Mouse (Mus musculus): ENCODE measurements around the gene Proser2. TPM values are rescaled to one million over a fixed set of nuclear protein-coding genes. Genes with fewer than 3 reads are reported as not detected.

Gene Proser2
- polyA plus RNA-seq, 2 experiments, result 1.6 to 3.0 TPM

DNA sequence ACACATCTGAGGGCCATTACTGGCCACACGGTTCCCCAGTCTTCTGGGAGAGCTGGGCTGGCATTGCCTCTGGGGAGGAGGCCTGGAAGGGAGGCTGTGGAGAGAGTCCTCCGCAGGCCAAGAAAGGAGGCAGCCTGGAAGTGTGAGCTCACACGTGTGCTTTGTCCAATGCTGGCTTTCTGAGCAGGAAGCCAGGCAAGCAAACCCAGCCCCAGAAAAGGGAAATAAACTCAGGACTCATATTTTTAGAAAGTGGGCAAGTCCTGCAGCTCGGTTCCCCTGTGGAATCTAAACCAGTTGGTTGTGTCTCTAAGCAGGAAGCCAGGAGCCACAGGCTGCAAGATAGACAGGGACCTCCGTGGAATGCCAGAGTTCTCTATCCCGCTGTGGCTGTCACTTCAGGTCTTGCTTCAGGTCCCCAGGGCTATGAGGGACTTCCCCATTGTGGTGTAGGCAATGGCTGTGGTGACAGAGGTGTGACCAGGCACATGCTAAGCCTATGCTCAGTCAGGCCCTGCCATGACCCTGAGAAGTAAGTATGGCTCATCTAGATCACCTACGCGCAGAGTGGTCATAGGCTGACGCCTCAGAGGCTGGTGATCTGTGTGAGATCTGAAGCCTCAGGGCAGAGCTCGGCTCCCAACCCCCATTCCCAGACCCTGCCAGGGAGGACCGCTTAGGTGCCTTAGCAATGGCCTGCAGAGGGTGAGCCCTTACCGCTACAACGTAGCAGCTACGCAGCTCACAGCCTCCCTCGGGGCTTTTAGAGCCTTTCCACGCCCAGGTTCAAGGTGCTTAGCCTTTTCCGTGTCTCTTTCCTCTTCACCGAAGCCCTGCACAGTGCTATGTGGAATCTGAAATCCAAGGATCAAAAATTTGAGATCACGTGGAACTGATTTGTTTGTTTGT is 44.1 kb downstream of the Proser2 start:
- no peak overlapping the region for H3K9ac ChIP-seq (replicated peaks)
- no peaks in the 10 kb centered on the region for H3K36me3 ChIP-seq (replicated peaks; ENCODE audit: control insufficient read depth, insufficient read depth, low read depth)
- no peak overlapping the region for H3K4me3 ChIP-seq (ENCODE audit: insufficient read depth in 1 of 2, low read depth in 2 of 2, low read length in 2 of 2)
- TF ChIP-seq EP300 (IDR thresholded peaks at IDR 0.05; ENCODE audit: low read depth) (no peak), CTCF (IDR thresholded peaks at IDR 0.05; ENCODE audit: low read depth) (no peak)
- DNase-seq (ENCODE audit: low read depth in 3 of 3, low spot score in 3 of 3), result no peak
- no peak for ATAC-seq (ENCODE audit: insufficient read depth)
- no peaks in the 10 kb centered on the region for H3K4me1 ChIP-seq (replicated peaks; ENCODE audit: control insufficient read depth in 2 of 2, insufficient read depth in 2 of 2, low read length in 1 of 2)
- WGBS (ENCODE audit: insufficient replicate concordance), result 53% methylated on average over 19 of the region's 19 CpGs
- no peak overlapping the region for H3K27ac ChIP-seq
- no peaks in the 10 kb centered on the region for H3K27me3 ChIP-seq (ENCODE audit: control insufficient read depth, insufficient read depth, low read length)
- no peak overlapping the region for H3K4me2 ChIP-seq (ENCODE audit: low read depth)
- no peaks in the 10 kb centered on the region for H3K9me3 ChIP-seq (ENCODE audit: control insufficient read depth, low read length)

DNA sequence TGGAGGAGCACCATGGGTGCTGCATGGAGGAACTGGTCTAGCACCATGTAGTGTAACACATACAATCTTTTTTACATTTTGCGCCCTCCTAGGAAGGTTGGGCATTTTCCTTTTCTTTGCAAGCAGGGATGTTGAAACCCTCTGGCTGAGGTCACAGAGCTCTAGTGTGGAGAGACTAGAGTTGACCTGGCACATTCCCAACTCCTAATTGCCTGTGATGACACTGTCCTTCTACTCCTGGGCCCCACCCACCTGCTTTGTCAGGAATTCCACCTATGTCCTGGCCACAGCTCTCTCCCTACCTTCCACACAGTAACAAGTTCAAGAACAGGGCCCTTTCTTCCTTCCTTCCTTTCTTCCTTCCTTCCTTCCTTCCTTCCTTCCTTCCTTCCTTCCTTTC is 46.3 kb downstream of the Proser2 start:
- ATAC-seq (ENCODE audit: insufficient read depth) (no peak), DNase-seq (ENCODE audit: low read depth in 3 of 3, low spot score in 3 of 3) (no peak)
- Histone ChIP-seq H3K36me3 (replicated peaks; ENCODE audit: control insufficient read depth, insufficient read depth, low read depth) (no peaks in the 10 kb centered on the region), H3K4me3 (ENCODE audit: insufficient read depth in 1 of 2, low read depth in 2 of 2, low read length in 2 of 2) (no peak overlapping the region), H3K9ac (replicated peaks) (no peak overlapping the region), H3K9me3 (ENCODE audit: control insufficient read depth, low read length) (no peaks in the 10 kb centered on the region), H3K4me2 (ENCODE audit: low read depth) (no peak overlapping the region), H3K27ac (no peak overlapping the region), H3K4me1 (replicated peaks; ENCODE audit: control insufficient read depth in 2 of 2, insufficient read depth in 2 of 2, low read length in 1 of 2) (no peaks in the 10 kb centered on the region), H3K27me3 (ENCODE audit: control insufficient read depth, insufficient read depth, low read length) (no peaks in the 10 kb centered on the region)
- TF ChIP-seq EP300 (IDR thresholded peaks at IDR 0.05; ENCODE audit: low read depth) (no peak), CTCF (IDR thresholded peaks at IDR 0.05; ENCODE audit: low read depth) (no peak)
- 82% methylated on average over 1 of the region's 1 CpGs for WGBS (ENCODE audit: insufficient replicate concordance)

DNA sequence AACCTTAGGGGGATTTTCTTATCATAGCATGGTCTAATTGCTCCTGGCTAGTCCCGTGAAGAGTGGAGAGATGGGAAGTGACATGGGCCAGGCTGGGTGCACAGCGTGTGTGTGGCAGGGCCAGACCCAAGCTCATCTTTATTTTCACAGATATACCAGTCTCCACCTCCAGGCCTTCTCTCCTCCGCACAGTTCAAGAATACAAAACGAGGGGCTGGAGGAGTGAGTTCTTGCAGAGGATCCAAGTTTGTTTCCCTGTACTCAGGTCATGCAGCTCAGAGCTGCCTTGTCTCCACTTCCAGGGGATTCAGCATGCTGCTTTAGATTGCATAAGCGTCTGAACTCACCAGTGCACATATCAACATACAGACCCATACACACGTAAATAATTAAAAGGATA is 47.4 kb downstream of the Proser2 start:
- no peak overlapping the region for H3K4me2 ChIP-seq (ENCODE audit: low read depth)
- WGBS (ENCODE audit: insufficient replicate concordance), result 57% methylated on average over 6 of the region's 6 CpGs
- no peaks in the 10 kb centered on the region for H3K36me3 ChIP-seq (replicated peaks; ENCODE audit: control insufficient read depth, insufficient read depth, low read depth)
- H3K9me3 ChIP-seq (ENCODE audit: control insufficient read depth, low read length), result no peaks in the 10 kb centered on the region
- no peak overlapping the region for H3K9ac ChIP-seq (replicated peaks)
- DNase-seq (ENCODE audit: low read depth in 3 of 3, low spot score in 3 of 3) (no peak), ATAC-seq (ENCODE audit: insufficient read depth) (no peak)
- H3K4me1 ChIP-seq (replicated peaks; ENCODE audit: control insufficient read depth in 2 of 2, insufficient read depth in 2 of 2, low read length in 1 of 2), result no peaks in the 10 kb centered on the region
- H3K27me3 ChIP-seq (ENCODE audit: control insufficient read depth, insufficient read depth, low read length), result no peaks in the 10 kb centered on the region
- TF ChIP-seq EP300 (IDR thresholded peaks at IDR 0.05; ENCODE audit: low read depth) (no peak), CTCF (IDR thresholded peaks at IDR 0.05; ENCODE audit: low read depth) (no peak)
- no peak overlapping the region for H3K27ac ChIP-seq
- no peak overlapping the region for H3K4me3 ChIP-seq (ENCODE audit: insufficient read depth in 1 of 2, low read depth in 2 of 2, low read length in 2 of 2)

DNA sequence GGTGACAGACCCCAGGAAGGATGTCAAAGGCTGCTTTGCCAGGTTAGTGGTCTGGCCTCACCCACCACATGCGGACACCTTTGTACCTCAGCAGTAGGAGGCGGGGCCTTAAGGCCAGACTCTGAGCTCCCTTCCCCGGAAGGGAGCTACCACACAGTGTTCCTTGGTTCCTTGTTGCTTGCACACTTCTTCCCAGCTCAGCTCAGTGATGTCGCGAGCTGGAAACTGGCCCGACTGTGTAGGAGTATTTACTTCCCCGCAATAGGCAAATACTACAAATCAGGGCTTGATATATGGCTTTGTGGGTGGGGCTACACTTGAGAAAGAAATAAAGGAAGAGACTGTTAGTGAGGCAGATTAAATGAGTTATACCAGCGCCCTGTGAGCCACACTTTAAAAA is 48.9 kb downstream of the Proser2 start:
- ATAC-seq (ENCODE audit: insufficient read depth) (no peak), DNase-seq (ENCODE audit: low read depth in 3 of 3, low spot score in 3 of 3) (no peak)
- no peak overlapping the region for H3K9ac ChIP-seq (replicated peaks)
- no peaks in the 10 kb centered on the region for H3K9me3 ChIP-seq (ENCODE audit: control insufficient read depth, low read length)
- no peaks in the 10 kb centered on the region for H3K4me1 ChIP-seq (replicated peaks; ENCODE audit: control insufficient read depth in 2 of 2, insufficient read depth in 2 of 2, low read length in 1 of 2)
- H3K27me3 ChIP-seq (ENCODE audit: control insufficient read depth, insufficient read depth, low read length), result no peaks in the 10 kb centered on the region
- H3K4me2 ChIP-seq (ENCODE audit: low read depth), result no peak overlapping the region
- WGBS (ENCODE audit: insufficient replicate concordance), result 39% methylated on average over 8 of the region's 8 CpGs
- TF ChIP-seq CTCF (IDR thresholded peaks at IDR 0.05; ENCODE audit: low read depth) (no peak), EP300 (IDR thresholded peaks at IDR 0.05; ENCODE audit: low read depth) (no peak)
- H3K36me3 ChIP-seq (replicated peaks; ENCODE audit: control insufficient read depth, insufficient read depth, low read depth), result no peaks in the 10 kb centered on the region
- no peak overlapping the region for H3K27ac ChIP-seq
- no peak overlapping the region for H3K4me3 ChIP-seq (ENCODE audit: insufficient read depth in 1 of 2, low read depth in 2 of 2, low read length in 2 of 2)

DNA sequence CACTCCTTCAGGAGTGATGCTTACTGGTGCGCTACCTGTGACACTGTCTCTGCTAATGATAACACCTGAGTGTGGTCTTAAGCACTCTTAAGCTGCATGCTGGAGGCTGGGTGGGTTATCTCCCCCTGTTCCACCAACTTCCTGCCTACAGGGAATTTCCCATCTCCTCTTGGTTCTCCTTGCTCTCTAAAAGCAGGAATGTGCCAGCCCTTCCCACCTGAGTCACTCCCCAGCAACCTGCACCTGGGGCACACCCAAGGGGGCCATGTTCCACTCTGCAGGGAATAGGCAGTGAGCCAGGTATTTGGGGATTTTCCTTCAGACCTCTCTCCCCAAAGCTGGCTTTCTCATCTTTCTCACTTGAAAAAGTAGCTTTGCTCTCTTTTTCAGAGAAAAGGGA is 50.0 kb downstream of the Proser2 start:
- WGBS (ENCODE audit: insufficient replicate concordance), result 78% methylated on average over 1 of the region's 1 CpGs
- TF ChIP-seq CTCF (IDR thresholded peaks at IDR 0.05; ENCODE audit: low read depth) (no peak), EP300 (IDR thresholded peaks at IDR 0.05; ENCODE audit: low read depth) (no peak)
- Histone ChIP-seq H3K4me1 (replicated peaks; ENCODE audit: control insufficient read depth in 2 of 2, insufficient read depth in 2 of 2, low read length in 1 of 2) (peaks cover 0 to 5% of the 10 kb centered on the region in 2 experiments; a peak in 2 of 4 replicates), H3K4me2 (ENCODE audit: low read depth) (no peak overlapping the region), H3K36me3 (replicated peaks; ENCODE audit: control insufficient read depth, insufficient read depth, low read depth) (no peaks in the 10 kb centered on the region), H3K27ac (no peak overlapping the region), H3K27me3 (ENCODE audit: control insufficient read depth, insufficient read depth, low read length) (no peaks in the 10 kb centered on the region), H3K4me3 (ENCODE audit: insufficient read depth in 1 of 2, low read depth in 2 of 2, low read length in 2 of 2) (no peak overlapping the region), H3K9me3 (ENCODE audit: control insufficient read depth, low read length) (no peaks in the 10 kb centered on the region), H3K9ac (replicated peaks) (no peak overlapping the region)
- DNase-seq (ENCODE audit: low read depth in 3 of 3, low spot score in 3 of 3) (no peak), ATAC-seq (ENCODE audit: insufficient read depth) (no peak)
